Mouse (Mus musculus) ES-CJ7 (cell line): ENCODE measurements at regions not wholly inside any gene's neighbourhood (a gene's known extent, or its start where the extent isn't known, plus 50 kb on each side); places are given as distances from the start of the nearest gene placed in this dataset.

Source experiments
- DNase-seq: peaks from one replicate; pipeline ENCODE4 v3.0.0; 2011; ENCODE audit warnings: low read depth, low spot score

DNA sequence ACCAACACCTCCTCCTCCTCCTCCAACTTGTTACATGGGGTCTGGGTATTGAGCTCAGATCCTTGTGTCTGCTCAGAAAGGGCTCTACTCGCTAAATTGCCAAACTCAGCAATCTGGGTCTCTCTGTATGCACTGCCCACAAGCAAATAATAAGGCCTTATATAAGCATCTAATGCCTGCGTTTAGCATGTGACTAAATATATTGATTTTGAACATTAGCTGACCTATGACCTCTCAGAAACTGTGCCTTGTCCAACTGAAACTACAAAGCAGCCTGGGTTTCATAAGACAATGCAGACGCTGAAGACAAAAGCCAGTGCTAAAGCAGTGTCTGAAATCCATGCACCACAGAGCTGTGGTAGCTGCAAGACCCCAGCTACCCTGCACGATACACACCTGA, 206.3 kb upstream of the Mkln1 start:
- DNase-seq: no peak

DNA sequence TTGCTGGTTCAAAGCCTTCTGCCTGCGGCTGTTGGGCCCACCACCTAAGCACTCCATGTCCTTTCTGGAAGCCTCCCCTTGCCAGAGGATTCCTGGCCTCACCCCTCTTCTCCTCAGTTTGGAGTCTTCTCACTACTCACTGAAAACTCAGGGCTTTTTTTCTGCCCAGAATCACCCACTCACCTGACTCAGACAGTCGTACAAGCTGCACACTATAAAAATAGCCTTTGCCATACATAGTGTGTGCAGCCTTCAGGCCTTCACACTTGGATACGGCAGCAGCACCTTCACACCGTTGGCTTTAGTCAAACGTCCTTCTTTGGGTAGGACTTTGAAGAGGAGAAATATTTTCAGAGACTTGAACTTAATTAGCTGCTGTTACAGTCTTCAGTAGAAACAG, 205.3 kb upstream of the Mkln1 start:
- DNase-seq: no peak

DNA sequence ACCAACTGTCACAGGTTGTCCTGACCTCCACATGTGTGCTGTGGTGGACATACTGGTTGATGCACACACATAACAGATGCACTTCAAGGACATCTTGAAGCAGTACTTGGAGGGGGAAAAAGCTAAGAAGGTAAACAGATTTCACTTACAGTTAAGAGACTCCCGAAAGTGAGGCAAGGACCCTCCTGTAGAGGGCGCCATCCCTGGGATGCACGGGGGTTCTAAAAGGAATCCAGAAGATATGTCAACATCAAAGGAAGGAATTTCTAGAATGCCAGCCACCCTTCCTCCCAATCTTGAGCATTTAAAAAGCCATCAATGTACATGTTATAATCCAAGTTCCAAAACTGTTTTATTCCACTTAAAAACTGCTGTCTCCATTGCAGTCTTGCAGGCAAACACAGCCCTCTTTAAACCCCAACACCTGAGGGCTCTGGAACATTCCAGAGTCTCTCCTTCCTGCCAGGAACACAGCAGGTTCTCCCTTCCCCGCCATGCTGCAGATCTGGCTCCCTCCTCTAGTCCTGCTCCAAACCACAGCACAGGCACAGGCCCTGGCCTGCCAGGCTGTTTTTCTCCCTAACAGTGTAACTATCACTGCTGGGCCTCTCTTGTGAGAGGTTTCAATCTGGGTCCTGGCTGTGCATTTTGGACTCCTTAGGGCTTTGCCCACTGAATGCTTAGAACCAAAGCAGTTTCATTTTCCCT, 200.8 kb upstream of the Mkln1 start:
- DNase-seq: peak; percentile 67

DNA sequence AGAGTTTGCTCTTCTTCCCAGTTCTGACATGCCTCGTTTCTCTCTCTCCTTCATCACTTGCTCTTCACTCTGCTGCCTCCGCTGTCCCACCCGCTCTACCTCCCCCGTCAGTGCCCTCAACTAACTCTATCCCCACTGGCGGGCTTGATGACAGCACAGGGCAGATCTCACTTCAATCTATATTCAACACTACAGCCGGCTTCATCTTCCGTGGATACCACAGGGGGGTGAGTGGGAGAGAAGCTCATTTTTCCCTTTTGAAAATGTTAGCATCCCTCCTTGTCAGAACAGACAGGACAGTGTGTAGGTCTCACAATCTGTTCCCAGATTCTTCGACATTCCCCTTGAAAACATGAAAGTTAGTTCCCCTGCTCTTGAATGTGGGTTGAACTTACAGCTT, 200.2 kb upstream of the Mkln1 start:
- DNase-seq: no peak

DNA sequence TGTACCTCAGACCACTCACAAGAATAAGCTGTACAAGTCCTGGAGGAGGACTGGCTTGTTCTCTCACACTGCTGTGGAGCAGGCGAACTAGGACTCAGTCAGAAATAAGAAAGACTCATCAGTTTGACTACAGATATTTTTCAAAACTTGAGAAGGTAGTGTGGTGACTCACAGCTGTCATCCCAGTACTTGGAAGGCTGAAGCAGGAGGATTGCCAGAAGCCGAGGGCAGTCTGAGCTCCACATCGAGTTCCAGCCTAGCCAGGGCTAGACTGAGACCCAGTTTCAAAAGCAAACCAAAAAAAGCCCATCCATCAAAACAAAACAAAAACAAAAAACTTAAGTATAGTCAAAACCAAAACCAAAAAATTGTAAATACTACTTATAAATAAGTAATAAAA, 197.8 kb upstream of the Mkln1 start:
- DNase-seq: no peak

DNA sequence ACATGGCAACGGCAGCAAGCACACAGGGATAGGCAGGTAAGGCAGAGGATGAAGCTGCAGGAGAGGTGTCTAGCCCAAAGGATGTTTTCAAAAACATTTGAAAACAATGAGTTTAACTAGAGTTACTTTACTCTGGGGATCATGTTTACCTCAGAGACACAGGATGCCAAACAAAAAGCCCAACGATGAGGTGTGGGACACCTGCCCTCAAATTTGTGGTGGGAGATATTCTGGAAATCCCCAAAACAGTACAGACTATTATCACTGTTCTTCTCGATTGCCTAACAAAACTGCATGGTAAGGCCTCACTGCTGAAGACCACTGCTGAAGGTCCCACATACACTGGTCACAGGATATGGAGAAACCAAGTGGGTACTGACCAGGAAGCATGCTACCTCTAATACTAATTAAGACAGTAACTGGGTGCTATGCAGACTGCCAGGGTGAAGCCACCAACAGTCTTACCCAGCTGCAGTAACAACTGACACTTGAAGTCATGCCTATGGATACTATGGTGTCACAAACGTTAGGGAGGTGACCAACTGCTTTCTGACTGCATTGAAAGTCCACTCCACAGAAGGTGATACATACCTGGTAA, 197.1 kb upstream of the Mkln1 start:
- DNase-seq: no peak

- DNase-seq: peak; percentile 27
Measured at GRCm38 (mm10) chr6:31202594-31202993, 195.9 kb upstream of the Mkln1 start.

DNA sequence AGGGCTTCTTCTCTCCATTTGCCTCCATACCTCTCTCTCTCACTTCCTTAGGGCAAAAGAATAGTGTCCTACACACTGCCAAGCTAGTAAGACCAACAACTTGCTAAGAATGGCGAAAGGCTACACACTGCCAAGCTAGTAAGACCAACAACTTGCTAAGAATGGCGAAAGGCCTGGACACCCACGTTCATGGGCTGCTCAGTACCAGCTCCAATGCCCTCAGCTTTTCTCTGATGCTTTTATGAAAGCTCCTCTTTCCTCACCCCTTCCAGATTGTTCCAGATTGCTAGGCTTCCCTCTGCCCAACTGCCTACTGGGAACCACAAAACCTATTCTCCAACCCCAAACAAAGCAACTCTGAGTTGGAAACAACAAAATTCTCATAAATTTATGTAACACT, 194.1 kb upstream of the Mkln1 start:
- no peak for DNase-seq

GRCm38 (mm10) chr6:31204839-31205238, 193.7 kb upstream of the Mkln1 start:
- DNase-seq: no peak

- no peak for DNase-seq
Measured at GRCm38 (mm10) chr6:31206106-31206505, 192.4 kb upstream of the Mkln1 start.

DNA sequence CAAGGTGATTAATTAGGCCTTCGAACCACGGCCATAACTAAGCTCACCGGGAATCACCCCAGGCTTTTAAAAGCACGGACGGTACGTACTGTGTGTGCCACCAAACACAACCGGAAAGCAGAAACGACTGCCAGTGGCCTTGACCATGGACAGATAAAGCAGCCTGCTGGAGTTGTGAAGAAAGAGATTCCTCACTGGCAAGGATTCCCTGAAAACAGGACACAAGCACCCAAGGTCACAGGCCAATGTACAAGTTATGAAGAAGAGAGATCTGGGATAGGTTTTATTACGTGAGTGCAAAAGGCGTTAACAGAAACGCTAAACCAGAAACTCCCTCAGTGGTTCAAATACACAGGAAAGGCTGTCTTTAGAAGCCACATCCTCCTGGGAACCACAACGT, 191.3 kb upstream of the Mkln1 start:
- no peak for DNase-seq

GRCm38 (mm10) chr6:31208224-31208623, 190.3 kb upstream of the Mkln1 start:
- DNase-seq: no peak

DNA sequence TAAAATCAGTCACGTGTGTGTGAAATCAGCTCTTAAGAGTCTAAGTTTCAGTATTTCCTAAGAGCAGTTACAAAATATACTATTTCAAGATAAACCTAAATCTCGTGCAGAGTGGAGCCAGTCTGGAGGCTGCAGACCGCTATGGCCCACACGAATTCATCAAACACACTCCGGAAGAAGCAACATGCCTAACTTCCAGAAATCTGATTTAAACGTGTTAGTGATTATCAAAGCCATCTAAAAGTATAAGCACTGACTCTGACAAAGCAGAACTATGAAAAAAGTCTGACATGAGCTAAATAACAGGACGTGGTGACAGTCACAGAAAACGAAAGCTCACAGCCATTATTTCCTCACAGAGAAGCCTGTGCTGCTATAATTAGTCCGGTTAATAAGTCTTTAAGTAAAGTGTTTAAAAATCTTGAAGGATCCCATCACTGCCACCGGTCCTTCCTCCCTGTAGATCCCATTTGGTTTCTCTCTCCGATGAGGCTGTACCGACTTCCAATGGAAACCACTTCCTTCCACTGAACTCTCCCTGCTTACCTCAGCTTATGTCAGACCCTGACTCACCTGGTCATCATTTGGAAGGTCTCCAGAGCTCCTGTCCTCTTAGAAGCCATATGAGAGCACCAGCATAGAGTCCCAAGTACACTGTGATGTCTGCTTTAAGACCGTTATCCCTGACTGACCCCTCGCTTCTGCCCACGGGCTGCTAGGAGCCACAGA, 189.0 kb upstream of the Mkln1 start:
- no peak for DNase-seq

- DNase-seq: peak; percentile 37
Measured at GRCm38 (mm10) chr6:31210209-31210714, 188.3 kb upstream of the Mkln1 start.

DNA sequence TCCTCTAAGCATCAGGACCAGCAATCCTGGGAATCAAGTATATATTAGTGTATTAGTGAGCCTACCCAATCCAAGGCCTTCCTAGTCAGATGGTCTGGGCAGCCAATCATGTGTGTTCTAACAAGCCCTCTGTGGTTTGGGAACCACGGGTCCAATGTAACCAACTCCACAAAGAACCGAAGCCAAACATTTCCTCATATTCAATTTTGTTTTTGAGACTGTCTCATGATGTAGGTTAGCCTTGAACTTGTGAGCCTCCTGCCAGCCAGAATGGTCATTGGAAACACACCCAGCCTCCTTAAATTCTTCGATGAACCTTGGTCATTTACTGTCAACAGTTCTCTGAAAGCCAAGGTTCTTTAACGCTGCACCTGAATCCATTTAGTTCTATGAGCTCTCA, 187.4 kb upstream of the Mkln1 start:
- no peak for DNase-seq

DNA sequence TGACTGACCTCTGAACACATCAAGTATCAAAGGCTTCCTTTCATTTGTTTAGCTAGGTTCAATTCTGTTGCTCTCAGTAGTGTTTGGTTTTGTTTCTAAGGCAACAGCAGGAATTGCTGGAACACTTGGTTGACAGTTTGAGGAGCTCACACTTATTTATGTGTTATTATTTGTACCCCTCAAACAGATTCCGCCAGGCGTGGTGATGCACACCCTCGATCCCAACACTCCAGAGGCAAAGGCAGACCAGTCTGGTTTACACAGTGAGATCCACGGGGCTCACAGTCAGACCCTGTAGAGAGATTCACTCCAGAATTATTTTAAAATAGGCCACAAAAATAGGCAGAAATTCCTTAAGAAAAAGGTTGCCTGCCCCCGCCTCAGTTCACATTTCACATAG, 186.9 kb upstream of the Mkln1 start:
- DNase-seq: no peak

DNA sequence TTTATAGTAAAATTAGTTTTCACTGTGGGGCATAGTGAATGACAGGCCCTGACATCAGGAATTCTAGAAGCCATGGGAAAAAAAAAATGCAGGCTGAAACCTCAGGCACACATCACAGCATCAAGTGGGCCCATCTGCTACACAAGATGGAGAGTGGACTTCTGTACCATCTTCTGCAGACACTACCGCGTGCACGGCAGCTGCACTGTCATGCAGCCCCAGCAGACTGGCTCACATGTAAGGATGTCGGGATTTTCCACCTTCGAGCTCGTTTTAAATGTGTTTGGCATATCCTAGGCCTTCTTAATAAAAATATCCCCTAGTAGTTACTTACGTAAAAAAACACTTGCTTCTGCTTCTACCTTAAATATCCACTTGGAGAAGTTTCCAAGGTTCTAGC, 186.5 kb upstream of the Mkln1 start:
- no peak for DNase-seq

- no peak for DNase-seq
Measured at GRCm38 (mm10) chr6:31212694-31213093, 185.8 kb upstream of the Mkln1 start.

- DNase-seq: no peak
Measured at GRCm38 (mm10) chr6:31213161-31213560, 185.4 kb upstream of the Mkln1 start.

DNA sequence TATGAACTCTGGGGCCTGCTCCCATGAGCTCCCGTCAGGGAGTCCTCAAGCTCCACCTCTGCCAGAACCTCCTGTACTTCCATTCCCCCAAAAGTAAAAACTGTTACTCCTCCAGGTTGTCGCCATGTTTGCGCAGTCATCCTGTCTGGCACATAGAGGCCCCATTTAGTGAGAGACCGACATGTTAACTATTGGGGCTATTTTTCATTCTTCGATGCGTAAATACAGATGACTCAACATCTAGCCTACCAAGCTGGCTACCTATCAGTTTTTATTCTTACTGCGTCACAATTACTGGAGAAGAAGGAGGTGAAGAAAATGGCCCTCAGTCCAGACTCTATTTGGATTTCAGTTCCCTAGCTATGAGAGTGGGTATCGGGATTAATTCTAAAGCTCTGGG, 182.9 kb upstream of the Mkln1 start:
- DNase-seq: no peak

DNA sequence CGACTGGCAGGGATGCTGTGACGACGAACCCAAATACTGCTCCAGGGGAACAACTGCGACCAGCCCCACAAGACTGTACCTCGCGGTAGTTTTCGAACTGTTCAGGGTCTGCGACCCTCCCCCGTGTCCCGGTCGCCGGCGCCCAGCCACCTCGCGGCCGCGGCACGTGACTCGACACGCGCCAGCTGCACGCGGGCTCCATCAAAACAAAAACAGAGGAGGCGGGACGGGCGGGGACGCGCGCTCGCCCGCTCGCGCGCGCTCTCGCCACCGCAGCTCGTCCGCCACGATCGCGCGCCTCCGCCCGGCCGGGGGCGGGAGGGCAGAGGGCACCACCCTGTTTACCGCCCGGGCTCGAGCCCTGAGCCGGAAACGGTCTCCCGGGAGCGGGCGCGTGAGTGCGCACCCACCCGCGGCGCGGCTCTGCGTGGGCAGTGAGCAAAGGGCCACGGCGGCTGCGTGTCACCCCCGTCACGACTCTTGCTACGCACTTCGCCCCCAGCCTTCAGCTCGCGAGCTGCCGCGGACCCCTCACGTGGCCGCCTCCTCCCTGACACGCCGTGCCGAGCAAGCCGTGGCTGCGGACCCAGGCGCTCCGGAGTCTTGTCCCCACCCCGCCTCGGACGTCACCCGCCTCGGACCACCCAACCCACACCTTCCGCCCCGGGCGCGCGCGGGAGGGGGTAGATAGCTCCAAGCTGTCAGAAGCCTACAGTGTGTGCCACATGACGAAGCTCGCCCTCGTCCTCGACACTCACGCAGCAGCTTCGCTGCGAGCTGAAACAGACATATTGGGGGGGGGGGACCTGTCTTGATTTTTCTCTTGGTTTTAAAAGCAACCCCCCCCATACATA, 182.1 kb upstream of the Mkln1 start:
- DNase-seq: peak; percentile 66

DNA sequence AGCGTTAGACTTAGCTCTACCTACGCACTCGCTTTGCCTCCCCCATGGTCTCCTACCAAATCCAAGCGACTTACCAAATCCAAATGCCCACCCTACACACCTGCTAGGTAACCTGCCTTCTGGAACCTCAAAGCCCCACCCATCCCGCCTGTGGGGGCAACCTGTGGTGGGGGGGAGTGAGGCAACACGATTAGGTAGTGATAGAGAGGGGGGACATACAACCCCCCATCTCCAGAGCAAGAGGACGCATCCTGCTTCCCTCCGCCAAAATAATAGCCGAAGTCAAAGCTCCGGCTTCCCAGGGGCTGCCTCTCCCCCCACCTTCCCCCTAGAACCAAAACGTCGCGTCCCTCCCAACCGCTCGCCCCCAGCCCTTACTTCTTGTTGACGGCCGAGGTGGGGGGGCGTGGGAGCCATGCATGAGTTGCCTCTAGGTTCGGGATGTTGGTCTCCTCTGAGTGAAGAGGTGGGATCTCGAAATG, 181.4 kb upstream of the Mkln1 start:
- peak; percentile 20 for DNase-seq
